Mouse (Mus musculus) embryo, embryonic 10 days (tissue): ENCODE measurements at regions not wholly inside any gene's neighbourhood (a gene's known extent, or its start where the extent isn't known, plus 50 kb on each side); places are given as distances from the start of the nearest gene placed in this dataset.

ENCODE experiments used
- DNase-seq: peaks from one replicate; pipeline ENCODE4 v3.0.0-alpha.2; 2015; ENCODE audit warnings: low spot score

DNA sequence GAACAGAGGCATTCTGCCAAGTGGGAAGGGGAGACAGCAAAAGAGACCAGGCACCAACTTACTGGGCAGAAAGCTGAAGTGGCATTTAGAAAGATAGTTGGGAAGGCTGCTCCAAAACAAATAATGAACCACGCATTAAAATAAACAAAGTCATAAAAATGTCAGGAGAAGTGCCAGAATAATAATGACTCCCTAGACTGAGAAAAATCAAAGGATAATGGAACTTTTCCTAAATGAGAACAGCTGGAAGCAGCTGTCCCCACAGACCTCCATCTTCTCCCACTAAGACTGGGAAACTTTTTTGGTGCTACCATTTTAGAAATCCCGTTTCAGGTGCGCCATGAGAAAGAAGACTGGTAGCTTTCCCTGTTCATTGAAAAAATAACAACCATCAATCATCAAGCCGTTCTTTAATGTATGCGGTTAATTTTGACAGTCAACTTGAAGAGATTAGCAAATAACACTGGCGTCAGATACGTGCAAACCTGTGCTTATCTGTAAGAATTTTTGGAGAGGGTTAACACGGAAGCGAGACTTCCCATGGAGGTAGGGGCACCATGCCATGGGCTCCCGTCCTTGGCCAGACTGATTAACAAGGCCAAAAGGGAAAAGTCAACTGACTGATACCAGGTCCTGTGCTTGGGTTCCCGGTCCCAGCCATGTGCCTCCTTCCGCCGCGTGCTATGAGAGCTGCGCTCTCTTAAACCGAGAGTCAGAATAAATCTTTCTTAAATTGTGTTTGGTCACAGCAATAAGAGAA, 286.1 kb upstream of the Id4 start:
- DNase-seq = no peak

DNA sequence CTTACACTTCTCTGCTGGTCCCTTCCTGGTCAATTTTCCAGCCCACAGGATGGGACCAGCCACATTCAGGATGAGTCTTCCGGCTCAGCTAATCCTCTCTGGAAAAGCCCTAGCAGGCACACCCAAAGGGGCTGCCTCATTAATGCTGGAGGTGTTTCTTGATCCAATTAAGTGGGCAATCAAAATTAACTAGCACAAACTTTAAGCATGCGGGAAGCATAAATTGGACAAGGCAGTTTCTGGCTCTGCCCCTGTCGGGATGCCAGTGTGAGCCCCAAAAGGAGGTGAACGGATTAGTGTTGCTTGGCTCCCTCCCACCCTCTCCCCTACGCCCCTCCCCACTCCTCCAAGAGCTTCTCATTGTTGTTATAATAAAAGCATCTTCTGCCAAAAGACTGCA, 262.5 kb upstream of the Id4 start:
- DNase-seq = no peak

DNA sequence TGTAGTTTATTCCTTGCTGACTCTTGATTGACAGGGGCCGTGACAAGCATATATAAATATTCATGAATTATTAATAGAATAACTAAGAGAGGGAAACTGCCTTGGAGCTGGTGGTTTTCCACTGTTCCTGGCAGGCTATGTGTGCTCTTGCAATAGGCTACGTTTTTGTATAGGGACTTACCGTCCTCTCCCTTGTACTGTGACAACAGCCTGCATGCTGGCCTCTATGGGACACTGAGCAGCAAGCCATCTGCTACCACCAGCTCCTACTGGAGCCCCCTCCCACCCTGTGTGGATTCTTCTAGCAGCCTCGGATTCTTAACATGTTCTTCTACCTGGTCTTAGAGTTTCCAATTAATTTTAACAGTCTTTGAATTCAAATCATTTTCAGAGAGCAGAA, 261.6 kb upstream of the Id4 start:
- DNase-seq = no peak

DNA sequence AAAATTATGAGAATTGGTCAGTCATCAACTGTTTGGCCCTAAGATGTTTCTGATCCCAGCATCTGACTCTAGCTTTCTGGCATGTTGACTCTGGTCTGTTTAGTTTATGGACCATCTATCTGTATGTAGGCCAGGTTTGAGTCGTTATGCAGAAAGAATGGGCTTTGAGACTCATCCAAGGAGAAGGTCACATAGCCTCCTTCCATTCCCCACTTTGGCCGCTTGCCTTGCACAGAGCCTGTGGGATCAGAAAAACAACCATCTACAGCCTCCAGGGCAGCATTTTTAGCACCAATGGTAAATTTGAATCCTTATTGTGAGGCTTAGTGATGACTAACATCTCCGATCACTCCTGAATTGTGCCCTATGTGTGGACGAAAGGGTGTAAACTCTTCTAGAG, 257.9 kb upstream of the Id4 start:
- no peak for DNase-seq

DNA sequence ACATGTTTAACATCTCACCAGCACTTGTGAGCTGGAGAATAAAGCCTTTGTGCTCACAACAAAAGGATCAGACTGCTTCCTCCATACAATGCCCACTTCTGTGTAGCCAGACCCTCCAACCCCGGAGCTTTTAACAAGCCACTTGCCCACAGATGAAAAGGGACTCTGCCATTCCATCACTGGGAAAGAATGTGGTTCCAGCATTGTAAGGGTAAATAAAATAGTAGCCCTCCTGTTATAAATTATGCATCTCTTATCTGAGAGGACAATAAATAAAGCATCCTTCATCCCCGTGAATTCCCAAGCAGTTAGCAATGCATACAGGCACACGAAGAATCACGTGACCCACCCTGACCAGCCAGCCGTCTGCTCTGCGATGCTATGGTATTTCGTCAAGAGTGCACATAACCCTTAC, 247.7 kb upstream of the Id4 start:
- DNase-seq = peak; percentile 58

DNA sequence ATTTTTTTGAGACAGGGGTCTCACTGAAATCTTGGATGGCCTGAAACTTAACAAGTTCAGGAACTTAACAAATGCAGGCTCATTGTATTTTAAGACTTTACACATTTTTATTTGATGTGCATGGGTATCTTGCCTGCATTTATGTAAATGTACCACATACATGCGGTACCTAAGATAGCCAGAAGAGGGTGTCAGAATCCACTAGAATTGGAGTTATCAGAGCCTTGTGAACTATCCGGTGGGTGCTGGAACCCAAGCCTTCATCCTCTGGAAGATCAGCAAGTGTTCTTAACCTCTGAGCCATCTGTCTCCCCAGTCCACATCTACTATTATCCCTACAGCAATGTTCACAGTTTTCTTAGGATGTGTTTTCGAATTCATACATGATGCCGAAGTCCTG, 245.7 kb upstream of the Id4 start:
- DNase-seq = peak; percentile 15

DNA sequence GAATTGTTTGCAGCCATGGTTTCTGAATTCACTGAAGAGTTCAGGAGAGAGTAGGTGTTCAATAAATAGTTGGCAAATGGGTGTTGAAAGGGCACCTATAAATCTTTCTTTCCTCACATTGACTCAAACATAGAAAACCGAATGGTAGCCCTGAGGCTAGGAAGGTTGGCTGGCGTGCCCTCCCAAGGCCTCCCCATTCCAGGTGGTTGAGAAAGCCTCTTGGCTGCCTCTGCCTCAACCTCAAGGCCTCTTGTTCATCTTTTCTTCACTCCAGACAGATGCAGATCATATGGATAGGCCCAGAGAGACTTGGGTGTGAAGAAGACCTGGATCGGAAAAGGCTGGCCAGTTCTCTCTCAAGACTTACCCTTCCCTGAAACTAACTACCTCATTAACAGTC, 245.0 kb upstream of the Id4 start:
- DNase-seq = no peak

DNA sequence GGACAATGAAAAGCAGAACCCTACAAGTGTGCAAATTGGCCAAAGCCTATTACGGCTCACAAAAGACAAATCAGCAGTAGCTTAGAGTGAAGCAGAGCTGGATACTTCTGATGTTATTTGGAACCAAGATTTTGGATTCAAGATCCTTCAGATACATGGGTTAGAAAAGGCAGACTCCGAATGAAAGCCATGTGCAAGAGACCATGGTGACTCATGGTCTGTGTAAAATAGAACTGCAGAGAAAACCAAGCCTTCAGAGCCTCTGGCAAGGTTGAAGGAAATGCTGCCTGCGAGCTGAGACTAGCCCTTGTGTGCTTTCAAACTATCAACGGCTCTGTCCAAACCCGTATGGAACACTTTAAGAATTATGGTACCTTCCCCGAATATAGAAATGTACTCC, 244.4 kb upstream of the Id4 start:
- DNase-seq = no peak

DNA sequence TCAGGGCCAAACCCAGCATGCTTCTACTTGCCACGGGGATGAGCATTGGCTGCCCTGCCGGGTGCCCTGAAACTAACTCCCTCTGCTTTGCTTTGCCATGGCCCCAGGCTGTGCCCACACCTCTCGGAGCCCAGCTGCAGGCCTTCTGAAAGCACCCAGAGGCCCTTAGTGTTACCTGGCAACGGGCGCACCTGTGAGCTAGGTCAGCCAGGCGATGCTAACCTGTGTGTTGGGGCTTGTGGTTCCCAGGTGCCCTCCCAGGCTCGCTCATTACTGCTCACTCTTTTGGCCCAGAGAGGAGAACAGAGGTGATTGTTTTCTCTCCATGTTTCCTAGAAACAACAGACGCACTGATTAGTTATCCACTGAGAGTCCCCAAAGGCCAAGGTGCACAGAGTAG, 243.4 kb upstream of the Id4 start:
- no peak for DNase-seq

DNA sequence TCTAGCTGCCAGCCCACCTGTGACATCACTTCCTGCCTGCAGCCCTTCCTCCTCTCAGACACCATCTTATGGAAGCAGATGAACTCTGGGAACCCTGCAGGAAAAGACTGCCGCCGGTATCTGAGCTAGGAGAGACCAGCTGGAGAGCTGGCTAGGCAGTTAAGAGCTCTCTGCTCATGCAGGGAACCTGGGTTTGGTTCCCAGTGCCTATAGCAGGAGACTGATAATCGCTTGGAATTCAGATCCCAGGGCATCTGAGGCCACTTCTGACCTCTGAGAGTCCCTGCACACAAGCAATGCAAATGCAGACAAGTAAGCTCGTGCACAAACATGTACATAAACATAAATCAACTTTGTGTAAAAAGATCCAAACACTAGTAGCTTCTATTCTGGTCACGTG, 242.4 kb upstream of the Id4 start:
- no peak for DNase-seq

DNA sequence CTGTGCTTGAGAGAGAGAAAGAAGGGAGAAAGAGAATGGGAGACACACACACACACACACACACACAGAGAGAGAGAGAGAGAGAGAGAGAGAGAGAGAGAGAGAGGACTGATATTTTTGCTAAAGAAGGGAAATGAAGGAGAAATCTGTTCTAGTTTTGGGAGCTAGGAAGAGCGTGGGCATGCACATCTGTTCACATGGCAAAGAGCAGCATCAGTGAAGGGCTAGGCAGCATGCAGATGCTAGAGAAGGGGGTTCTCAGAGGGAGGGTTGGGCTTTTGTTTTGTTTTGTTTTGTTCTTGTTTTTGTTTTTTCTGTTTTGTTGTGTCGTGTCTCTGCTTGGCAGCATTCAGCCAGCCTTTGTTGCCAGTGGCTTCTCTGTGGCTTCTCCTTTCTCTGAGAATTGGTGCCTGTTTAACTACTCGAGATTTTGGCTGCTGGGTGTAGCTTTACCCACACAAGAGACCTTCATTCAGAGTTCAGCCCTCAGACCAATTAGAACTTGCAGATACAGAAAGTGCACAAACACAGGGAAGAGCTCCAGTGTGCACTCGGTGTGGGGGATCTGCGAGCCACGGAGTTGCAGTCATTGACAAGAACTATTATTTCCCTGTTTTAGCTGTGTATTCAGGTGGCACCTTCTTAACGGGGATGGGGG, 237.9 kb upstream of the Id4 start:
- no peak for DNase-seq

DNA sequence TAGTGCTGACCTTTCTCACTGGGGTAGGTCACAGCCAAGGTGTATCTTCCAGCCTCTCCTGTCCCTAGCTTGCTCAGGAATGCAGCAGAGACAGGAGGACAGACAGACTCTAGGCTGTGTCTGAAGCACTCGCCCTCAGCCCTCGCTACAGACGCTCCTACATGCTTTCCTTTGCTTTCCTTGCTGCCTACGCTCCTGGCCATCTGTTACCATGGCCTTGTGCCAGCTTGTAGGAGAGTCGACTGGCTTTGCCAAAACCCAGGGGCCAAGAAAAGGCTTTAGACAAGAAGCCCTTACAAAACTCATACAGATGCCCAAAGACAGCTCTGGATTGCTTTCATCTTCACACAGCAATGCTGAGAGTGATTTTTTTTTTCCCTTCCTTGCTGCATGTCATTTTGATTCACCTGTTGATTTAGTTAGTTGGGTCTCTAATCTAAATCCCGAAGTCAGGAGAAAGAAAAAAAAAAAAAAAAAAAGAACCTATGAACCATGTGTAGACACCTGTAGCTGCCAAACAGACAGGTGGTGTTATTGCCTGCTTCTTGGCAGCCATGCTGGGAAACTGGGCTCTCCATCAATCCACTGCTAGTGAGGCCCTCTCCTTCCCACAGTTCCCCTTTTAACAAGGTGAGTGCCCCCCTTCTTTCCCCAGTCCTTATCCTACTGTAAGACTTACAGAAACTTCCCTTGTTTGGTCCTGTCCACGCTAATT, 233.1 kb upstream of the Id4 start:
- no peak for DNase-seq

DNA sequence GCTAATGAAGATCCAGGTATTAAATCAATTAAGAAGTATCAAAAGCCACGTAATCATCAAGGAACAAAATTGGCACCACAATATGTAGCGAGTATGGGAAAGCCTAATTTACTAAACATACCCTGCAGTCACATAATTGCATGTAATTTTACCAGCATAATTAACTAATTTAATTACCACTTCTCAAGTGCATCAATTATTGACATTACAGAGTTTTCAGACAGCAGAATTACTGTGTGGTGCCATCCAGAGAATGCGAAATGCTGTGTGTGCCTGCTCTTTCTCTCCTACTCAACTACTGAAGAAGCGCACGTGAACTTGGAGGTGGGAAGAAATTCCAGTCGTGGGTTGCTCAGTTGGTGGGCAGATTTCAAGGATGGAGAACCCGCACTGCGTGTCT, 229.5 kb upstream of the Id4 start:
- DNase-seq = no peak

DNA sequence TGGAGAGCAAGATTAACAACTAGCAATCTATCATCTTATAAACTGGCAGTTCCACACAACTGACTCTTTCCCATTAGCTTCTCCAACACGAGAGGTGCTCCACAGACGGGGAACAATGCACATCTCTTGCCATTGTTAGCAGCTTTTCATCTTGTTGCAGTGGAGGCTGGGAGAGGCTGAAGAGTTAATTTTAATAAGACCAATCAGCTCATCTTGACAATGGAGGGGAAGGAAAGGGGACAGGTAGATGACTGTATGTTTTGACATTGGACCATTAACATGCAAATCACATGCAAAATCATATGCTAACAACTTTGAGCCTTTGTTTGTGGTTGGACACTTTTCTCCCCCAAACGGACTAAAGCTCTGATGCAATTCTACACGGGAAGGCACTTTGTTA, 218.9 kb upstream of the Id4 start:
- DNase-seq = no peak

DNA sequence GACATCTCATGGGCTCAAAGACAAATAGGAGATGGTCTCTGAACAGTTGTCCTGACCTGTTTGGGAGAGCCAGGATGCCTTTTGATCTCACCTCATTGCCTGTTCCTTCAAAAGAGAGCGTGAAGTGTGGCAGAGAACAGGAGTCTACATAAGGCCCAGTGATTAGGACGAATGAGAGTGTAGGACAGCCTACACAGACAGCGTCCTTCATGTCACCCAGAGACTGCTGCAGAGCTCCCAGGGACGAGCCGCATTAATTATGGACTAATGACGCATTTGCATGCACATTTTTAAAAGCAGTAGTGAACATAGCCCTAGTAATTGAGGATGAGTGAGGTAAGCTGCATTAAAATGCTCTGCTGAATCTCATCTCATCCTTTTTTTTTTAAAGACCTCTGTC, 218.5 kb upstream of the Id4 start:
- no peak for DNase-seq

DNA sequence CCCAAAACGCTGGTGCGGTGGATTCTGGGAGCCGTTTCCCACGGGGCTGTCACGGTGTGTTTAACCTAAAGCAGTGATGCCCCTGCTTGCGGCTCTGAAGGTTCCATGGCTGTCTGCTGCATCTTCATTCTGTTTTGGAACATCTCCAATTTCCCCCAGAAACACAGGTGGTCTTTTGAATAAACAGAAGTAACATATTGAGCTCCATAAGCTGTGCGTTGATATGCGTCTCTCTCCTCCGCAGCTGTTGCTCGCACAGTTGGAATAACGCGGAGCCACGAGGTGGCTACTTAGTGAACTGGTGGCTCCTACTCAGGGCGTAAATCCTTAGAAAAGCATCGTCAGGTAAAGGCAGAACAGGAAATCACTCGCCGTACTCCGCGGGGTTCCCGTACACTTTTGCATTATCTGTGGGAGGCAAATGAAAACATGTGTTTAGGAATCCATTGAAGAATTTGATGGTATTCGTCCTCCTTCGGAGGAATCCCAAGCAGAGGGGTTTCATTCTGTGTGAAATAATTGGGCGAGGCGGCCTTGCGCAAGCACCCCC, 214.8 kb upstream of the Id4 start:
- no peak for DNase-seq

DNA sequence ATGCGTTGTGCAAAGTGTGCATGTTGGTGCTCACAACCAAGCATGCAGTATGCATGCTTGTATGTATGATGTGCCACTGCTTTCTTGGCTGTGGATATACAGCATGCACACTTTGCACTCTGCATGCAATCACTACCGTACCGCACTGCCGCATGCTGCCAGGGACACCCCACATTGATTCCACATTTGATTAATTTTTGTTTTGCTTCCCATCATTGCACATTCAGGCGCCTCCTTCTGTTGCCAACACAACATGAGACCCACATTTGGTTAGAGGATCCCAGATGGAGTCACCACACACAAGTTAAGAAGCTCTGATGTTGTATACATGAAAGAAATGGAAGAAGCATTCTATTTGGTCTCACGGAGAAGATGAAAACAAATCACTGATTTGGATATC, 211.2 kb upstream of the Id4 start:
- DNase-seq = no peak

DNA sequence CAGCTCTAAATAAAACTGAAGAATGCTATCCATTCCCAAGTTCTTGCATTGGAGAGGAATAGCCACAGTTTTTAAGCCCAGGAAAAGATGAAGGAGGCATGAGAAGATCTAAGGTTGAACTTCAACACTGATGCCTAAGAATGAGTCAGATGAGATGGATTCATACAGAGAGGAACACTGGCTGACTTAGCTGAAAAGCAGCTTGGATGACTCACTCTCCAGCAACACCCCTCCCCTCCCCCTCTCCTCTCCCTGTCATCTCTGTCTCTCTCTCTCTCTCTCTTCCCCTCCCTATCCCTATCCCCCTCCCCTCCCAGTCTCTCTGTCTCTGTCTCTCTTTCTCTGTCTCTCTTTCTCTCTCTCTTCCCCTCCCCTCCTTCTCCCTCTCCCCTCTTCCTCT, 186.4 kb upstream of the Id4 start:
- no peak for DNase-seq

DNA sequence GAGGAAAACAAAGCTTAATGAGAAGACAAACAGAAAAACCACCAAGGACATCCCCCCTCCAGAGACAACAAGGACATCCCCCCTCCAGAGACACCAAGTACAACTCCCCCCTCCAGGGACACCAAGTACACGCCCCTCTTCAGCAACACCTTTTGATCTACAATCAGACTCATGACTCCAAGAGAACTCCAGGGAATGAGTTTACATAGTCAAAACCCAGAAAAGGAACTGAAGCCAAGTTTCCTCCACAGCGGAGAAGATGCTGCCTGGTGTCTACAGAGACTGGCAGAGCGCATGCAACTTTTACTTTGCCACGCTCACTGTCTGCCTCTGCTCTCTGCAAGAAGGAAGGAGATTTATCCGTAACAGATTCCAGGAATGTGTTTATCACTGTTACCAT, 185.7 kb upstream of the Id4 start:
- no peak for DNase-seq

DNA sequence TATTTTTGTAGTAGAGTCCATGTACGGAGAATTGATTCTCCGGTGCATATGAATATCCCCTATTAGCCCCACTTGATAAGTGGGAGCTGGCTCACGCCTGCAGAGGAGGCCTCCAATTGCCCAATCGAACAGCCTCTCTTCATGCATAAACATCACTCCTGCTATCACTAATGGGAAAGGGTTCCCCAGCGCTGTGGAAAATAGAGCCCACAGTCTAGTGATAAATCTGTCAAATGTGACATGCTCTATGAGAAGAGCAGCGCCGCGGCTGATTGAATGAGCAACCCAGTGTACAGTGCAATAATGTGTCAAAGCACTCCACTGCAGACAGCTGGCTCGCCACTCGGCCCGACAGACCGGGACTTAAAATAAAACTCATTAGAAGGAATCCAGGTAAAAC, 182.8 kb upstream of the Id4 start:
- no peak for DNase-seq

DNA sequence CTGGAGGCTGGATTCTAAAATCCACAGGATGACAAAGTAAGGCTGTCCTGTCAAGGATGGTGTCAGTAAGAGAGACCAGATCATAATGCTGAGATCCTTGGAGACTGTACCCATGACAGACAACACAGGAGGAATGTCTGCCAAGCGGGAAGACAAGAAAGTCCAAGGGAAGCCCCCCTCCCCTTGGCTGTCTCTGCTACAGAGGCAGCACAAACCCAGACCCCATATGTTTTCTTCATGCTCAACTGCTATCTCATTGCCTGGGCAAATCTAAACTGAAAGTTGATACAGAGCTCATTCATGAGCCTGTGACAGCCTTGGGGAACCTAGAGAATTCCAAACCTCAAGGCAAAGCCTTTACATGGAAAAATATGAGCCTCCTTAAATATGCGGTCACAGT, 177.7 kb upstream of the Id4 start:
- no peak for DNase-seq

DNA sequence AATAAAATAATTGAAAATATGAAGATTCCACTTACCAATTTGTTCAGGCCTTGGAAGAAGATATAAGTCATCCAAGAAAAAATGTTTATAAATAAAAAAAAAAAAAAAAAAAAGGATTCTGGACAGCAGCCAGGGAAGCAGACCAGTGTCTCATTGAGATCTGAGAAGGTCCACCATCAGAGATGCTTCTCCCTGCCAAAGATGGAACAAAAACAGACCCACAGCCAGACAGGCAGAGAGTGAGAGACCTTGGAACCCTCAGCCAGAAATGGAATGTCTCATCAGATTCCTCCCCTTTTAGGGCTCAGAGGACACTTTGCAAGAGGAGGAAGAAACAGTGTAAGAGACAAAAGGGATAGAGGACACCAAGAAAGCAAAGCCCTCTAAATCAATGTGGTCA, 177.2 kb upstream of the Id4 start:
- no peak for DNase-seq
